ENCODE assay signal across 25 mouse cellular contexts in genomic region chr13:114833351-114833750, GRCm38 (mm10). TPM values are rescaled to one million over a fixed set of nuclear protein-coding genes. Genes with fewer than 3 reads are reported as not detected.
DNase-seq lines count a peak whose midpoint lies in the region; ATAC-seq lines count a peak whose summit lies in the region.
"Had no signal": no experiment of that assay in that cellular context is flagged by ENCODE, and none has a peak within 500 bp of the region (broad histone marks: within the 10 kb centered on the region; RNA-seq: fewer than 3 reads in every experiment).

No protein-coding gene starts in this region.

- H3K4me1 ChIP-seq in lung, embryonic 15.5 days, result peaks cover 27% of the 10 kb centered on the region
- peaks cover under 1% of the 10 kb centered on the region; the same call in 1 of the 2 replicates for H3K4me1 ChIP-seq in intestine, embryonic 16.5 days (ENCODE audit: control insufficient read depth, insufficient read depth, low read length)
- H3K4me1 ChIP-seq: midbrain, embryonic 10.5 days had no signal

- intact Hi-C loops in left cerebral cortex, postnatal 14 days (cut with DNase I), result loop anchor here (10.0 kb wide), 2 partner anchors 261 to 1881 kb away; partner anchors contain the start of gene Pelo

- WGBS in lung, embryonic 15.5 days, result 49% methylated on average over 4 of the region's 4 CpGs
- WGBS in intestine, embryonic 16.5 days, result 67% methylated on average over 4 of the region's 4 CpGs

- no peak overlapping the region for H3K4me3 ChIP-seq in lung, embryonic 15.5 days
- no peak overlapping the region for H3K4me3 ChIP-seq in intestine, embryonic 16.5 days (ENCODE audit: low read length)
- H3K4me3 ChIP-seq: embryonic facial prominence, embryonic 13.5 days; forebrain, embryonic 10.5 days; forebrain, embryonic 15.5 days; hindbrain, embryonic 10.5 days; hindbrain, embryonic 15.5 days; limb, embryonic 12.5 days; liver, embryonic 15.5 days; midbrain, embryonic 10.5 days had no signal

- ATAC-seq in lung, embryonic 15.5 days (ENCODE audit: borderline replicate concordance, extremely low read depth, low FRiP score, low TSS enrichment), result no peak; the same call in 1 of the 2 replicates
- ATAC-seq in intestine, embryonic 16.5 days, result peak; percentile 41
- ATAC-seq: forebrain, embryonic 15.5 days; midbrain, embryonic 16.5 days had no signal

- H3K4me2 ChIP-seq in lung, embryonic 15.5 days, result no peak overlapping the region
- no peak overlapping the region for H3K4me2 ChIP-seq in intestine, embryonic 16.5 days (ENCODE audit: low read depth, low read length)
- H3K4me2 ChIP-seq: embryonic facial prominence, embryonic 13.5 days; forebrain, embryonic 15.5 days; hindbrain, embryonic 15.5 days; limb, embryonic 12.5 days; liver, embryonic 15.5 days had no signal

- no peaks in the 10 kb centered on the region for H3K27me3 ChIP-seq in lung, embryonic 15.5 days
- H3K27me3 ChIP-seq in intestine, embryonic 16.5 days (replicated peaks; ENCODE audit: control insufficient read depth, insufficient read depth, low read length), result no peaks in the 10 kb centered on the region
- H3K27me3 ChIP-seq: embryonic facial prominence, embryonic 13.5 days; forebrain, embryonic 15.5 days; hindbrain, embryonic 15.5 days; limb, embryonic 12.5 days; liver, embryonic 15.5 days had no signal

- DNase-seq in lung, postnatal 14 days, result no peak
- peak; percentile 63 for DNase-seq in lung, postnatal 36 days
- DNase-seq in adrenal gland, postnatal 10 days, result no peak
- no peak for DNase-seq in left cerebral cortex, postnatal 14 days (ENCODE audit: low spot score in 2 of 2)
- DNase-seq: adrenal gland, postnatal 14 days; cerebellum, adult 11-12 months; cerebellum, adult 9-11 months; heart, postnatal 14 days; kidney, adult 9 months; kidney, postnatal 10 days; layer of hippocampus, adult 9-11 months; spleen, adult 18-20 months; thymus, postnatal 4 days had no signal

- peak overlapping the region; percentile 20; the same call in 1 of the 2 replicates for H3K27ac ChIP-seq in lung, embryonic 15.5 days
- no peak overlapping the region for H3K27ac ChIP-seq in intestine, embryonic 16.5 days (ENCODE audit: low read length)
- H3K27ac ChIP-seq: embryonic facial prominence, embryonic 13.5 days; forebrain, embryonic 10.5 days; forebrain, embryonic 15.5 days; hindbrain, embryonic 10.5 days; hindbrain, embryonic 15.5 days; limb, embryonic 12.5 days; liver, embryonic 15.5 days; midbrain, embryonic 10.5 days had no signal

- no peaks in the 10 kb centered on the region for H3K9me3 ChIP-seq in lung, embryonic 15.5 days
- H3K9me3 ChIP-seq in intestine, embryonic 16.5 days (ENCODE audit: control insufficient read depth, low read length), result no peaks in the 10 kb centered on the region
- H3K9me3 ChIP-seq: embryonic facial prominence, embryonic 13.5 days; forebrain, embryonic 10.5 days; forebrain, embryonic 15.5 days; G1E; hindbrain, embryonic 10.5 days; hindbrain, embryonic 15.5 days; limb, embryonic 12.5 days; liver, embryonic 15.5 days; midbrain, embryonic 10.5 days had no signal

- H3K9ac ChIP-seq in lung, embryonic 15.5 days, result no peak overlapping the region
- H3K9ac ChIP-seq in intestine, embryonic 16.5 days (ENCODE audit: low read depth, low read length), result no peak overlapping the region
- H3K9ac ChIP-seq: embryonic facial prominence, embryonic 13.5 days; forebrain, embryonic 15.5 days; hindbrain, embryonic 15.5 days; limb, embryonic 12.5 days; liver, embryonic 15.5 days had no signal

- peaks cover 20% of the 10 kb centered on the region for H3K36me3 ChIP-seq in lung, embryonic 15.5 days
- peaks cover 4% of the 10 kb centered on the region; the same call in 1 of the 2 replicates for H3K36me3 ChIP-seq in intestine, embryonic 16.5 days (ENCODE audit: control insufficient read depth, insufficient read depth, low read length)

RNA-seq across cellular contexts. Expression of gene Mocs2, which starts 15.3 kb away (rescaled TPM):
- polyA plus RNA-seq in lung, embryonic 15.5 days (2015; fragmentation: Nextera tagmentation; extraction: Ambion mirVana), result 79.4 and 83.0 TPM in 2 replicates
- 111 and 114 TPM in 2 replicates for polyA plus RNA-seq in intestine, embryonic 16.5 days (2015; fragmentation: Nextera tagmentation; extraction: Ambion mirVana)
- 100 to 1,000 TPM; 162 to 183 TPM for total RNA-seq in adrenal gland, postnatal 10 days (2021)
- total RNA-seq in left cerebral cortex, postnatal 14 days (2021), result 10 to 100 TPM; 78.4 to 80.2 TPM
